Mouse (Mus musculus): ENCODE measurements around the gene Sema5a. TPM values are rescaled to one million over a fixed set of nuclear protein-coding genes. Genes with fewer than 3 reads are reported as not detected.

Sema5a gene
- total RNA-seq, 2 experiments from 2014 or later = 4.7 to 6.9 TPM

DNA sequence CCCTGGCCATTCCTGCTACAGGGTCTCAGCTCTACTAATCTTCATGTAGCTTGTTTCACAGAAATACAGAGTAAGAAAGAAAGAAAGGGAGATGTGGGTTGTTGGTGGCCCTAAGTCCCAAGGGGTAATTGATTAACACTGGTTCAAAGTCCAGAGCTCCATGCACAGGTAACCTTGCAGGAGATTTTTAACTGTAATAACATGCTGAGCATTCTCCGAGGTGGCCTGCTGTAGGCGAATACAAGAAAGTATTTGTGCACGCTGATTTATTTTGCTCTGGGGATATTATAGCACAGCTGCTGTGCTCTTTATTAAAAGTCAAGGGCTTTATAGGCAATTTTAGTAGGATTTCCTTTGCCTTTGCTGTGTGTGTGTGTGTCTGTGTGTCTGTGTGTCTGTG lies 393.3 kb downstream of the Sema5a start:
- DNase-seq = no peak

- no peak for DNase-seq
Observed at GRCm38 (mm10) chr15:32647061-32647687, 402.6 kb downstream of the Sema5a start.

- no peak for DNase-seq
Observed at GRCm38 (mm10) chr15:32654046-32654445, 409.4 kb downstream of the Sema5a start.

DNA sequence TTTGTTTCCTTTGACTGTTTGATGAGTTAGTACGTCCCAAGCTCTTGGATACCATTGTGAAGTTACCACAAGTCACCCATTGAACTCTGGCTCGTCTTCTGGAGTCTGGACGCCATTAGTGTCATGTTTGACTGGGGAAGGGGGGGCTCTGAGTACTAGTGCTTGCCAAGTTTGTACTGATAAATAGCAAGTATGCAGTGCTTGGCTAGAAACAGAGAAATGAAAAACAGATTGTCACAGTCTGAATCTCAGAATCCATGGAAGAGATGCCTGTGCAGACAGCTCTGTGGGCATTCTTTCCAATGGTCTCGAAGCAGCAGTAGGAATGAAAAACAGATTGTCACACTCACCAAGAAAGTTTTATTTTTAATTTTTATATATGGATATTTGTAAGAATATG lies 411.4 kb downstream of the Sema5a start:
- DNase-seq = peak in 1 of 2 experiments; percentile 10

DNA sequence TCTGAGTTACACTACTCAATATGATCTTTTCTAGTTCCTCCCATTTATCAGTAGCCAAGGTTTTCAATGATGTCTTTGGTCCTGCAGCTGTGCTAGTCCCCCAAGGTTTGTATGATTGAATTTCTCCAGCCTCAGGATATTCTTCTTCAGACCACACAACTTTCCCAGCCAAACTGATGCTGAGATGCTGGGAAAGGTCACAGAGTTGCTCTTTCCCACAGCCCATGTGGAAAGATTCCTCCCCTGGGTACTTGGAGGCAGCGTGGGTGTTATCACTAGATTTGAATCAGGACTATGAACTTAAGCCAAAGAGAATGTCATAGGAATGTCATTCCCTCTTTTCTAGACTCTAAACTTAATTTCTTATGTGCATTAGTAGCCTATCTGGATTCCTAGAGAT lies 431.8 kb downstream of the Sema5a start:
- peak; percentile 25 to 38 for DNase-seq

DNA sequence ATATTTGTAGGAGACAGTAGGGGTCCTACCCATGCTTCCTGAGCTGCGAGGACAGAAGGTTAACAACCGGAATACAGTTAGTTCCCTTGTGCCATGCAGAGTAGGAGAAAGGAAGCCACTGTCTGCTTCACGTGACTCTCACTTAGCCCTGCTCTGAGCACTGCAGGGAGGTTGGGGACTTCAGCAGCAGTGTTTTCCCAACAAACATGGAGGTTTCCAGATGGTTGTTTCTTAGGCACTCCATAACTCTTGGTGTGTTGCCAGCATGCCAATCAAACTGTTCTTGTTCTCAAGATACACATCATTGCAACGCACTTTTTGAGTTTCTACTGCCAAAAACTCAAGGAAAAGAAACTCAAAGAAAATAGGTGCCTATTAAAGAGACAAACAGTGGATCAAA lies 440.5 kb downstream of the Sema5a start:
- DNase-seq = no peak

DNA sequence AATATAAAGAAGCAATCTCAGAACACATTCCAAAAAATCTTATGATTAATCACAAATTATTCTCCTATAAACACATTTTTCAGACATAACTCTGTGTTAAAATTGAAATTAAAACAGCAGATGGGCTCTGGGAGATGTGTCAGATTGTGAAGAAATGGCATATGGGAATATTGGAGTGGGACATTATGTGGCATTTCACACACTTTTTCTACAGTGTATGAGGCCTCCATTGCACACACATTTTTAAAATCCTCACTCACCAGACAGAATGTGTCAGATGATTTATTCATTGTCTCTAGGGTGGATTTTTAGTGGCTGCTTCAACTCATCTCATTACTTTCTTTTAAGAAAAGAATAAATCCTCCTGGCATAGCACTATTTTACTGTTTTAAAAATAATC lies 446.4 kb downstream of the Sema5a start:
- DNase-seq = no peak

DNA sequence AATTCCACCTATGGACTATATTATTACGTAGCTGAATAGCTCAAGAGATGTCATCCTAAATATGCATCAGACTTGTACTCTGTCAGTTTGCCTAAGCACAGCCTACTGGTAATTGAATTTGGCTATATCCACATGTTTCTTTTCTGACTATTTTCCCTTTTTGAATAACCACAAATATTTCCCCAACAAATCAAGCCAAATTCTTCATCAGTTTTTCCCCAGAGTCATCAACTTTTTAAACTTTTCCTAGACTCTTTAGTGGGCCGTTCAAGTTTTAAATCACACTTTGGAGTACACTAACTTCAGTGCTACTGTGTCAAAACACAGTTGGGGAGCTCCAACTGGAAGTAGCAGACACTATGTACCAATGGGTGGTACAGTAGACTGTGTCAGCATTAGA lies 448.4 kb downstream of the Sema5a start:
- DNase-seq = no peak

DNA sequence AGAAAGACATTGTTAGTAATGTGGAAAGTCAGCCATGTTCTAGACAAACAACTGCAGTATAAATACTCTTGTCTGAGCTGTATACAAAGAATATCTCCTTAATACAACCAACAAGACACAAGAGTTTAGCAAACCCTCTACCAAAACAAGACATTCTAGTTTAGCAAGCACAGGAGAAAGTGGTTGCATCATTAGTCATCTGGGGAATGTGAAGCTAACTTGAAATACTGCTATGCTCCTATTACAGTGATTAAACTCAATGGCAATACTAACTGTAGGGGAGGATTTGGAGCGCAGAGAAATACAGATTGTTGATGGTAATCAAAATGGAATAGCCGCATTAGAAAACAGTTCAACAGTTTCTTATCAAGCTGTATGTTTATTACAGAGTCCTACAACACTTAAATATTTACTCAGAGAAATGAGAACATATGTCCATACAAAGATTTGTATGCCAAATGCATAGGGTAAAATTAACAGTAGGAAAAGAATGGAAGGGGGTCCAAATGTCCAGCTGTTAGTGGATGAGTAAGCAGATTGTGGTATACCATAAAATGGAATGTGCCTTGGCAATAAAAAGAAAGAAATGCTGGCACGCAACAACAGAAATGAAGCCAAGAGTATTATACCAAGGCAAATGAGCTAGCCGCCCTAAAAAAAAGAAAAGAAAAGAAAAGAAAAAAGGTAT lies 472.8 kb downstream of the Sema5a start:
- no peak for DNase-seq

DNA sequence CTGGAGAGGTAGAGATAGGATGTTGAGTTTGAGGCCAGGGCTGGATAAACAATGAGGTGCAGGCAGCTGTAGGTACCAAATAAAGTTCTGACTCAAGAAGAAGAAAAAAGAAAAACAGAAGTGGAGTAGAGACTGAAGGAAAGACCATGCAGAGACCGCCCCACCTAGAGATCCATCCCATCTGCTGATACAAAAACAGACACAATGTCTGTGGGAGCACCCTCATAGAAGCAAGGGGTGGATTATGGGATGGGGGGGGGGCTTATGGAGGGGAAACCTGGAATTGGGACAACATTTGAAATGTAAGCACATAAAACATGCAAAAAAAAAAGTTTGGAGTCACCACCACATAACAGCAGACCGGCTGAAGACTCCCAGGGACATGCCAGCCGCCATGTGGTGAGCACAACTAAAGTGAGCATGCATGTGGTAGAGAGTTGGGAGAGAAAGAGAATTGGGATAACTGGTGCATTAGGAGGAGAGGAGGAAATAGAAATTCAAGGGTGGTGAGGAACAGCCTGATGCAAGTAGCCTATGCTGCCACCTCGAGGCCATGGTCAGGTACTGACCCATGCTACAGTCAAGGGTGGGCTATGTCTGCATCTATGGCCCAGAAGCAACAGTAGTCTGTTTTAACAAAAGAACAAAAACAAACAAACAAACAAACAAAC lies 473.8 kb downstream of the Sema5a start:
- DNase-seq = peak; percentile 33 to 61

GRCm38 (mm10) chr15:32718964-32719311 lies 474.3 kb downstream of the Sema5a start:
- no peak for DNase-seq

DNA sequence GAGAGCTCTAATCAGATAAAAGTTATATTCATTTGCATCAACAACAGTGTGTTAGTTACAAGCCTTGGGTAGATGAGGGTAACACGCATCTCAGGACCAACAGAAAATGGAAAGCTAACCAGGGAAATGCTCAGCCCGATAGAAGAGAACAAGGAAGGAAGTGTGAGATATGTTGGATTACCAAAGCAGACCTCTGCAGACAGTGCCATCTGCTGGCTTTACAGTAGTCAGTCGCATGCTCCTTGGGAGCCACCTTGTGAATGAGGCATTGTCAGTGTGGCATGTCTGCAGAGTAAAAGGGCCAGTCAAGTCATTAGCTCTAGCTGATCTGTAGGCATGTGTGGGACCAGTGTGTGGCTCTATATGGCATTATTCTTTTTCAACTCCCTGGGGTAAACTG lies 486.2 kb downstream of the Sema5a start:
- peak; percentile 4 to 30 for DNase-seq

Other genes with a start within 250 kb of the Sema5a start
- not detected for gene Tas2r119, start 67.5 kb upstream of the Sema5a start, total RNA-seq (2021)